Mouse (Mus musculus) heart, embryonic 16.5 days (tissue): ENCODE data around the gene Cox19. TPM values are rescaled to one million over a fixed set of nuclear protein-coding genes. Genes with fewer than 3 reads are reported as not detected.

Experiments used
- ATAC-seq: fragments of 200-750 bp; cut with Nextera tagmentation; replicated peaks from 2 replicates; pipeline ENCODE4 v1.8.0; 2017; ENCODE audit warnings: moderate number of reproducible peaks; ENCODE audit not compliant: insufficient read depth, low FRiP score; ENCODE audit errors: extremely low read depth
- H3K27ac ChIP-seq: fragments of 300-500 bp; sonication (generic); 2 replicates; pipeline ENCODE4 v1.5.1; 2014; ENCODE audit warnings: mild to moderate bottlenecking, low read length, control low read depth, moderate library complexity
- H3K27me3 ChIP-seq: fragments of 300-500 bp; sonication (generic); 2 replicates; pipeline ENCODE4 v1.6.1; 2014; ENCODE audit warnings: low read length, mixed read lengths; ENCODE audit not compliant: control insufficient read depth, insufficient read depth
- H3K36me3 ChIP-seq: fragments of 300-500 bp; sonication (generic); 2 replicates; pipeline ENCODE4 v1.6.1; 2014; ENCODE audit not compliant: control insufficient read depth, insufficient read depth
- H3K4me1 ChIP-seq: fragments of 300-500 bp; sonication (generic); 2 replicates; pipeline ENCODE4 v1.6.1; 2014; ENCODE audit warnings: low read length, mixed read lengths; ENCODE audit not compliant: control insufficient read depth, insufficient read depth
- H3K4me2 ChIP-seq: fragments of 300-500 bp; sonication (generic); 2 replicates; pipeline ENCODE4 v1.6.1; 2014; ENCODE audit warnings: low read depth, mild to moderate bottlenecking, control low read depth, low read length
- H3K4me3 ChIP-seq: fragments of 300-500 bp; sonication (generic); 2 replicates; pipeline ENCODE4 v1.5.1; 2014; ENCODE audit warnings: mild to moderate bottlenecking, control low read depth, low read length
- H3K9ac ChIP-seq: fragments of 300-500 bp; sonication (generic); 2 replicates; pipeline ENCODE4 v1.6.1; 2014; ENCODE audit warnings: low read length, control low read depth
- H3K9me3 ChIP-seq: fragments of 300-500 bp; sonication (generic); replicated peaks from 2 replicates; pipeline ENCODE4 v1.6.1; 2016; ENCODE audit warnings: low read length; ENCODE audit not compliant: control insufficient read depth
- WGBS: fragments of 180-500 bp; shearing (Covaris S2); extraction: QIAGEN DNeasy Blood & Tissue Kit; methylation state at CpG from one replicate; pipeline ENCODE4 v1.1.7; 2014; 5-methylcytosine and 5-hydroxymethylcytosine counted together
- polyA plus RNA-seq: library from polyadenylated mRNA; unstranded; fragments of >200 nt; fragmentation: Nextera tagmentation; extraction: Ambion mirVana; gene quantifications from 2 replicates; pipeline ENCODE4 v1.2.1, GENCODE M21; 2015

Cox19 gene
- 75.7 and 75.8 TPM in 2 replicates for polyA plus RNA-seq

DNA sequence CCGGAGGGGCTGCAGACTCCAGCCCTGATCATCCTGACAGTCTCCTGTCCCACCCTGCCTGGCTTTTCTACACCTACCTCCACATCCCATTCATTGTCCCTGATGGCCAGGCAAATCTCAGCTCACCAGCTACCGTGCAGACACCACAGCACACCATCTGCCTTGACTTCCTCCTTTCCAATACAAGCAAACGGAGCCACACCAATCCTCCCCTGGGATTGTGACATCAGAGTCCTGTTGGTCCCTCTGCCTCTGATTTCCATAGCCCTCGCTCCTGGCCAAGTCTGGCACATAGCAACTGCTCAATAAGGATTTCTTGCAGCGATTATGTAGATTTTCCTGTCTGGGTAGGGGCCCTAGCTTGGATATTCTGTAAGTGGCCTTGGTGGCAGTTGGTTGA lies at the start of gene Cox19:
Gene Cox19, minus strand, starts transcription at position 285 of the 400 bp plus-strand sequence.
- no peaks in the 10 kb centered on the region; the same call in 1 of the 2 replicates for H3K27me3 ChIP-seq
- H3K9ac ChIP-seq, result peak within 1 kb of the TSS; percentile 23; the same call in 1 of the 2 replicates
- no peak for ATAC-seq
- no peak within 1 kb of the TSS for H3K4me3 ChIP-seq
- peaks cover 6% of the 10 kb centered on the region; the same call in 1 of the 2 replicates for H3K4me1 ChIP-seq
- 43% methylated on average over 5 of the region's 5 CpGs for WGBS
- H3K36me3 ChIP-seq, result no peaks in the 10 kb centered on the region
- no peaks in the 10 kb centered on the region for H3K9me3 ChIP-seq
- H3K4me2 ChIP-seq, result no peak within 1 kb of the TSS; the same call in 1 of the 2 replicates
- H3K27ac ChIP-seq, result peak within 1 kb of the TSS; percentile 25; the same call in 1 of the 2 replicates

DNA sequence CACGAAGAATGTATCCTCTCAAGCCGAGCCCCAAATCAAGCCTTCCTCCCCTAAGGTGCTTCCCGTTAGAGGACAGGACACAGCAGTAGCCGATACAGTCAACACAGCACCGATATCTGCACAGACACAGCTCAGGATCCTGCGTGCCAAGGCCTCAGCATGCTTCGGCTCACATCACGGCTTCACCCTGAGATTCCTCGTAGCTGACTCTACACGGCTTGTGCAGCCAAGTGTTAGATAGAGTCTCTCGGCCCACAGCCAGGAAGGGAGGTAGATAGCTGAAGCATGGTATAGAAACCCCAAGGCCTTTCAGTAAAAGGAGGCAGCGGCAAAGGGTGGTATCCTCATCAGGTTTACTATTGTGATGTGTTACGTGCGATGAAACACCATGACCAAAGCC lies 48.8 kb upstream of the Cox19 start:
- no peaks in the 10 kb centered on the region for H3K9me3 ChIP-seq
- no peak overlapping the region for H3K4me2 ChIP-seq
- no peaks in the 10 kb centered on the region for H3K36me3 ChIP-seq
- no peak overlapping the region for H3K4me3 ChIP-seq
- H3K27ac ChIP-seq, result no peak overlapping the region
- no peak overlapping the region for H3K9ac ChIP-seq
- ATAC-seq, result no peak
- peaks cover 19% of the 10 kb centered on the region for H3K4me1 ChIP-seq
- no peaks in the 10 kb centered on the region for H3K27me3 ChIP-seq
- 66% methylated on average over 14 of the region's 14 CpGs for WGBS

DNA sequence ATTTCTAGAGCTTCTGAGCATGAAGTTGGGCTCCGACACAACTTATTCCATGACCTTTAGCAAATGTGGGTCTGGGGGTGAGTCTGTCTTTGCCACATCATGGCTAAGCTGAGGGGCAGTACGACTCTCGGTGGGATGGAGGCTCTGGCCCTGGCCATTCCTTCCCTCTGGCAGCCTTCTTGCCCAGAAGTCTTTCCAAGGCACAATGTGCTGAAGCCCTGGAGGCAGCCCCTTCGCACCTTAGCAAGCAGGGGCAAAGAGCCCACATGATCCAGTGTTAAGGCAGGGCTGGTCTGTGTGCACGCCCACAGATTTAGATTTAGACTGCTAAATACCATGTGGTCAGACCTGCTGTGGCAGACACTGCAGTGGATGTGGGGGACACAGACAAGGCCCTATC lies 47.6 kb upstream of the Cox19 start:
- ATAC-seq, result no peak
- Histone ChIP-seq H3K9ac (no peak overlapping the region), H3K9me3 (no peaks in the 10 kb centered on the region), H3K36me3 (peaks cover 3% of the 10 kb centered on the region; the same call in 1 of the 2 replicates), H3K4me1 (peaks cover 17% of the 10 kb centered on the region), H3K4me2 (peak overlapping the region; percentile 4; the same call in 1 of the 2 replicates), H3K4me3 (no peak overlapping the region), H3K27ac (no peak overlapping the region), H3K27me3 (no peaks in the 10 kb centered on the region)
- WGBS, result 67% methylated on average over 5 of the region's 5 CpGs

DNA sequence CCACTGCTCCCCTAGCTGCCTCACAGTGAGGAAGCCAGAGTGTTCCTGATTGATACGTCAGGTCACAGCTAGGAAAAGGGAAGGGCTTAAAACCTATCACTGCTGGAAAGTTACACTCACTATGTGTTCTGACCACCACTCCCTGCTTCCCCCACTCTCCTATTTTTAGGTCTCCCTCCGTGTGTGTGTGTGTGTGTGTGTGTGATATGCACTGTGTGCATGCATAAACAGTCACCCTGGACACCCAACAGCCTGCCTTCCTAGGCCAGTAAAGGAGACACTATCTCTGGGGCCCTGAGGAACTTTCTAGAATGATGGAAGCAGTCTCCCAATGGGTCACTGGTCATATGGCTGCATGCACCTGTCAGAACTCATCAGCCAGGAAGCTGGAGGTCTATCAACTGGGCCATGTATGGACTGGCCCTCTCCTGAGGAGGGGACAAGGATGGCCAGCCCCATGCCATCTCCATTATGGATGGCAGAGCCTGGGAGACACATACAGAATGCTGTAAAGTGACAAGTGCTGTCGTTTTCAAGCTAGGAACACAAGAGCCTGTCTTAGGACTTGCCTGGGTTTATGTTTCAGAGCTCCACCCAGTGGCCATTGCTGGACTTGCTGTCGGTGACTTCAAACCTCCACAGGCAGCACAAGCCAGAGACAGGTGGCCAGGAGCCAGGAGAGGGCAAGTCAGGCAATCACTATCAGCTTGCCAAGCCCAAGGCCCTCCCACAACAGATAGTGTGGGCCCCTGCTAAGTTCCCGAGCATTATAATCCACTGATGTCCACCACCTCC lies 46.9 kb upstream of the Cox19 start:
- peak overlapping the region; percentile 58 for H3K9ac ChIP-seq
- peak; percentile 79 for ATAC-seq
- H3K9me3 ChIP-seq, result no peaks in the 10 kb centered on the region
- WGBS, result 17% methylated on average over 5 of the region's 5 CpGs
- peaks cover 7% of the 10 kb centered on the region for H3K36me3 ChIP-seq
- H3K27me3 ChIP-seq, result no peaks in the 10 kb centered on the region
- H3K27ac ChIP-seq, result peak overlapping the region; percentile 55
- H3K4me1 ChIP-seq, result peaks cover 17% of the 10 kb centered on the region
- peak overlapping the region; percentile 4 for H3K4me2 ChIP-seq
- no peak overlapping the region for H3K4me3 ChIP-seq

DNA sequence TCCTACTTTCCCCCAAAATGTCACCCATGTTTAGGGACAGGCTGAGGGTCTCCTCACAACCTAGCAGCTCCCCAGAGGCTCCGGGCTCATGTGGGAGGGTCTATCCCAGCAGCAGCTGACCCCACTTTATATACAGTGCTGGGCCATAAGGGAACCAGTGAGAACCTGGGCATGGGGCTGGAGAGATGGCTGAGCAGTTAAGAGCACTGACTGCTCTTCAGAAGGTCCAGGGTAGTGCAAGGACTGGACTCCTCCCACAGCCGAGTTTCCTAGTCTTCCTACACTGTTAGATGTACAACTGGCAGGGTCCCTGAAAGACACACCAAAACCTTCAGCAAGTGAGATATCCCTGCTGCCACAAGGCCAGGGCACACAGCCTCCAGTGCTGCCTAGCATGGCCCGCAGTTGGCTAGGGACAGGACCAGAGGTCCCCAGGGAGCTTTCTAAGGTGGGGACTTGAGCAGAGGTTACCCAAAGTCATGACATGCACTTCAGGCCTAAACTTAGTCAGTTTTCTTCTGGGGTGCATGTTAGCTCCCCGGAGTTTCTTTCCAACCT lies 46.2 kb upstream of the Cox19 start:
- Histone ChIP-seq H3K9me3 (no peaks in the 10 kb centered on the region), H3K36me3 (peaks cover 11% of the 10 kb centered on the region), H3K4me2 (no peak overlapping the region; the same call in 1 of the 2 replicates), H3K27me3 (no peaks in the 10 kb centered on the region), H3K4me1 (peaks cover 17% of the 10 kb centered on the region), H3K9ac (peak overlapping the region; percentile 58), H3K4me3 (no peak overlapping the region), H3K27ac (peak overlapping the region; percentile 51)
- ATAC-seq, result no peak
- WGBS, result 80% methylated on average over 4 of the region's 4 CpGs

DNA sequence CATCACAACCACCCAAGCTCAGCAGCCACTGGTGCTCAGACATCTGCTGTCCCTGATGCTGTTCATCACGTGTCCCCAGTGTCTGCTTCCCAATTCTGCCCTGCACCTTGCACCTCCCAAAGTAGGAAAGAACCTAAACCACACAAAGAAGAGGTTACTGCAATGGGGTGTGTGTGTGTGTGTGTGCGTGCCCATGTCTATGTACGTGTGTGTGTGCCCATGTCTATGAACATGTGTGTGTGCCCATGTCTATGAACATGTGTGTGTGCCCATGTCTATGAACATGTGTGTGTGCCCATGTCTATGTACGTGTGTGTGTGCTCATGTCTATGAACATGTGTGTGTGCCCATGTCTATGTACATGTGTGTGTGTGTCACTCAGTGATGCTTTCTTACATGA lies 44.3 kb upstream of the Cox19 start:
- Histone ChIP-seq H3K27me3 (no peaks in the 10 kb centered on the region), H3K4me2 (no peak overlapping the region), H3K9ac (no peak overlapping the region), H3K4me1 (peaks cover 26% of the 10 kb centered on the region), H3K4me3 (no peak overlapping the region), H3K27ac (no peak overlapping the region), H3K36me3 (peaks cover 11% of the 10 kb centered on the region), H3K9me3 (no peaks in the 10 kb centered on the region)
- ATAC-seq, result no peak
- 88% methylated on average over 4 of the region's 4 CpGs for WGBS

DNA sequence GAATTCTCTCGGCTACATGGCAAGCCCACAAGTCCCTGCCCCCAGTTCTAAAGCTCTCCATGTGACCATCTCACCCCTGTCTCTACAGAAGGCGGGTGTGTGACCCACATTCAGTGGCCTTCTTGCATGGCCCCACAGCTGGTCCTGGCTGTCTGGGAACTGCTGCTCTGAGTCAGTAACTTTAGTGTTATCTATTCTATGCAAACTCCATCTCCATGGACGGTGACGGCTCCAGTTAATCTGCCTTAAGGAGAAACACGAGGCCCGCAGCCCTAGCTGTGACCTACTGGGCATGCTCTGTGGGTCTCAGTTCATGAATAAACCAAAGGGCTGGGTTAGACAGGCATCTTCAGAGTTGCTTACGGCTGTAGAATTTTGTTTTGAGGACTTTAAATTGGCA lies 43.2 kb upstream of the Cox19 start:
- Histone ChIP-seq H3K9ac (no peak overlapping the region), H3K4me2 (no peak overlapping the region), H3K27ac (no peak overlapping the region), H3K27me3 (no peaks in the 10 kb centered on the region), H3K4me1 (peaks cover 33% of the 10 kb centered on the region), H3K36me3 (peaks cover 11% of the 10 kb centered on the region), H3K4me3 (no peak overlapping the region), H3K9me3 (no peaks in the 10 kb centered on the region)
- WGBS, result 68% methylated on average over 7 of the region's 7 CpGs
- ATAC-seq, result no peak

DNA sequence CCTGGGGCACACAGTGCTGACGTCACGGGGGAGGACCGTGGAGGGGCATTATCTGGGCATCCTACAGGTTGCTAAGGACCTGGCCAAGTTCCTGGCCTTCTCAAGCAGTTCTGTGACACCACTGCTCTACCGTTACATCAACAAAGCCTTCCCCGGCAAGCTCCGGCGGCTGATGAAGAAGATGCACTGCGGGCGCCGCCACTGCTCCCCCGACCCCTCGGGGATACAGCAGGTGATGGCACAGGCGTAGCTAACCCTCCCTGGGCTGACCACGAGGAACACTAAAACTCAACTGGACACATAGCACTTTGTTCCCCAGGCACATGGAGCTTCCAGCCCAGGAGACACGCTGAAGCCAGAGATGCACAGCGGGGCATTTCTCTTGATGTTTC lies 42.0 kb upstream of the Cox19 start:
- Histone ChIP-seq H3K4me2 (no peak overlapping the region), H3K9me3 (no peaks in the 10 kb centered on the region), H3K4me1 (peaks cover 37% of the 10 kb centered on the region), H3K27ac (no peak overlapping the region), H3K36me3 (peaks cover 11% of the 10 kb centered on the region), H3K4me3 (no peak overlapping the region), H3K9ac (no peak overlapping the region), H3K27me3 (no peaks in the 10 kb centered on the region)
- ATAC-seq, result no peak
- WGBS, result 89% methylated on average over 16 of the region's 16 CpGs
